Mouse (Mus musculus) erythroblast, adult 5-6 weeks (primary cell): ENCODE results near the gene Cyfip2. TPM values are rescaled to one million over a fixed set of nuclear protein-coding genes. Genes with fewer than 3 reads are reported as not detected.

Source experiments
- ATAC-seq: replicated peaks from 2 replicates; pipeline ENCODE4 v1.8.0; 2016; ENCODE audit warnings: moderate number of reproducible peaks, mild to moderate bottlenecking, moderate TSS enrichment, inconsistent platforms; ENCODE audit not compliant: poor library complexity, low FRiP score, severe bottlenecking
- total RNA-seq, 2 experiments: library from RNA; stranded (forward) in 1 of 2; stranded (reverse) in 1 of 2; fragments of 150-400 nt in 1 of 2; fragments of 200-764, 138-1000 nt in 1 of 2; gene quantifications; 2 replicates each; pipeline versions ENCODE4 v1.2.3 to v1.2.4; 2015 to 2017; ENCODE audit warnings: low replicate concordance in 2 of 2

Gene Cyfip2
- total RNA-seq (2015; ENCODE audit: low replicate concordance) = 49.7 and 60.3 TPM in 2 replicates
- 19.9 and 22.9 TPM in 2 replicates for total RNA-seq (2017; ENCODE audit: low replicate concordance)

GRCm38 (mm10) chr11:46312523-46313035, at the start of gene Cyfip2:
Gene Cyfip2 (minus strand): TSS chr11:46312859.
- ATAC-seq = peak; percentile 43

GRCm38 (mm10) chr11:46360991-46361665, 48.5 kb upstream of the Cyfip2 start:
- no peak for ATAC-seq

- no peak for ATAC-seq
These were observed 45.7 kb upstream of the Cyfip2 start for GRCm38 (mm10) chr11:46358369-46358768.

GRCm38 (mm10) chr11:46349681-46350410, 37.2 kb upstream of the Cyfip2 start:
- no peak for ATAC-seq

- no peak for ATAC-seq
These were observed 35.8 kb upstream of the Cyfip2 start for GRCm38 (mm10) chr11:46348416-46348815.

- ATAC-seq = no peak
These were observed 35.1 kb upstream of the Cyfip2 start for GRCm38 (mm10) chr11:46347756-46348155.

- no peak for ATAC-seq
These were observed 31.4 kb upstream of the Cyfip2 start for GRCm38 (mm10) chr11:46343886-46344546.

- no peak for ATAC-seq
These were observed 29.3 kb upstream of the Cyfip2 start for GRCm38 (mm10) chr11:46341960-46342359.

- no peak for ATAC-seq
These were observed 23.4 kb upstream of the Cyfip2 start for GRCm38 (mm10) chr11:46336020-46336419.

- ATAC-seq = no peak
These were observed 19.6 kb upstream of the Cyfip2 start for GRCm38 (mm10) chr11:46332217-46332616.

GRCm38 (mm10) chr11:46326271-46327015, 13.8 kb upstream of the Cyfip2 start:
- ATAC-seq = no peak

- ATAC-seq = no peak
These were observed 8.9 kb upstream of the Cyfip2 start for GRCm38 (mm10) chr11:46321559-46321958.

- no peak for ATAC-seq
These were observed 1.9 kb upstream of the Cyfip2 start for GRCm38 (mm10) chr11:46314534-46314933.

GRCm38 (mm10) chr11:46313851-46314250, 1.2 kb upstream of the Cyfip2 start:
- no peak for ATAC-seq

GRCm38 (mm10) chr11:46311703-46312522, 746 bp downstream of the Cyfip2 start:
- ATAC-seq = peak; percentile 77

GRCm38 (mm10) chr11:46311181-46311702, 1.4 kb downstream of the Cyfip2 start:
- peak; percentile 24; the same call in 1 of the 2 replicates for ATAC-seq

GRCm38 (mm10) chr11:46310647-46311063, 2.0 kb downstream of the Cyfip2 start:
- ATAC-seq = no peak

- no peak for ATAC-seq
These were observed 2.7 kb downstream of the Cyfip2 start for GRCm38 (mm10) chr11:46309808-46310555.
